Mouse (Mus musculus) macrophage (primary cell): Measurements from ENCODE around the gene Tcf7l2. TPM values are rescaled to one million over a fixed set of nuclear protein-coding genes. Genes with fewer than 3 reads are reported as not detected.

Experiments
- H3K27ac ChIP-seq: fragments of 350-480 bp; formaldehyde crosslinking; 2 replicates; pipeline ENCODE4 v1.9.0; 2021
- H3K36me3 ChIP-seq: fragments of 350-480 bp; formaldehyde crosslinking; 2 replicates; pipeline ENCODE4 v1.9.0; 2021; ENCODE audit errors: inconsistent target
- H3K4me3 ChIP-seq: fragments of 350-480 bp; formaldehyde crosslinking; 2 replicates; pipeline ENCODE4 v1.9.0; 2021; ENCODE audit errors: inconsistent target
- H3K79me2 ChIP-seq: fragments of 350-480 bp; formaldehyde crosslinking; 2 replicates; pipeline ENCODE4 v1.9.0; 2021; ENCODE audit errors: inconsistent target
- WGBS: methylation state at CpG from one replicate; pipeline ENCODE4 v1.1.7; 2026; ENCODE audit warnings: inconsistent platforms; ENCODE audit not compliant: missing documents; 5-methylcytosine and 5-hydroxymethylcytosine counted together
- polyA plus RNA-seq: library from polyadenylated mRNA; stranded (reverse); fragments of 250-400 nt; gene quantifications from 3 replicates; pipeline ENCODE4 v1.2.4, GENCODE M21; 2018; ENCODE audit warnings: inconsistent platforms

Tcf7l2 gene
- polyA plus RNA-seq, 1 experiment from 2014 or later, result 16.3 TPM

- Histone ChIP-seq H3K79me2 (no peaks in the 10 kb centered on the region), H3K4me3 (no peak overlapping the region), H3K36me3 (no peaks in the 10 kb centered on the region), H3K27ac (no peak overlapping the region)
- WGBS, result 29% methylated on average over 1 of the region's 1 CpGs
These were observed 61.5 kb downstream of the Tcf7l2 start for GRCm38 (mm10) chr19:55803121-55803520.

- WGBS, result 48% methylated on average over 11 of the region's 12 CpGs
- H3K79me2 ChIP-seq, result no peaks in the 10 kb centered on the region
- no peak overlapping the region for H3K27ac ChIP-seq
- H3K36me3 ChIP-seq, result no peaks in the 10 kb centered on the region
- no peak overlapping the region for H3K4me3 ChIP-seq
These were observed 62.2 kb downstream of the Tcf7l2 start for GRCm38 (mm10) chr19:55803797-55804196.

GRCm38 (mm10) chr19:55804795-55805194, 63.2 kb downstream of the Tcf7l2 start:
- Histone ChIP-seq H3K27ac (no peak overlapping the region), H3K36me3 (no peaks in the 10 kb centered on the region), H3K79me2 (no peaks in the 10 kb centered on the region; the same call in 1 of the 2 replicates), H3K4me3 (no peak overlapping the region)
- WGBS, result 96% methylated on average over 7 of the region's 7 CpGs

GRCm38 (mm10) chr19:55806434-55807193, 65.0 kb downstream of the Tcf7l2 start:
- Histone ChIP-seq H3K36me3 (no peaks in the 10 kb centered on the region), H3K27ac (no peak overlapping the region), H3K79me2 (no peaks in the 10 kb centered on the region; the same call in 1 of the 2 replicates), H3K4me3 (no peak overlapping the region)
- WGBS, result 81% methylated on average over 11 of the region's 12 CpGs

- no peak overlapping the region for H3K4me3 ChIP-seq
- WGBS, result 54% methylated on average over 20 of the region's 20 CpGs
- H3K36me3 ChIP-seq, result no peaks in the 10 kb centered on the region
- no peak overlapping the region for H3K27ac ChIP-seq
- H3K79me2 ChIP-seq, result no peaks in the 10 kb centered on the region; the same call in 1 of the 2 replicates
These were observed 65.8 kb downstream of the Tcf7l2 start for GRCm38 (mm10) chr19:55807194-55808053.

- no peak overlapping the region for H3K4me3 ChIP-seq
- no peaks in the 10 kb centered on the region; the same call in 1 of the 2 replicates for H3K79me2 ChIP-seq
- no peak overlapping the region for H3K27ac ChIP-seq
- H3K36me3 ChIP-seq, result no peaks in the 10 kb centered on the region
- WGBS, result 42% methylated on average over 2 of the region's 2 CpGs
These were observed 66.7 kb downstream of the Tcf7l2 start for GRCm38 (mm10) chr19:55808304-55808703.

GRCm38 (mm10) chr19:55809539-55809938, 67.9 kb downstream of the Tcf7l2 start:
- 95% methylated on average over 4 of the region's 4 CpGs for WGBS
- Histone ChIP-seq H3K79me2 (no peaks in the 10 kb centered on the region; the same call in 1 of the 2 replicates), H3K36me3 (no peaks in the 10 kb centered on the region), H3K4me3 (no peak overlapping the region), H3K27ac (no peak overlapping the region)

GRCm38 (mm10) chr19:55812236-55812635, 70.6 kb downstream of the Tcf7l2 start:
- Histone ChIP-seq H3K27ac (no peak overlapping the region), H3K36me3 (no peaks in the 10 kb centered on the region), H3K4me3 (no peak overlapping the region), H3K79me2 (no peaks in the 10 kb centered on the region; the same call in 1 of the 2 replicates)

- H3K36me3 ChIP-seq, result peaks cover 8% of the 10 kb centered on the region; the same call in 1 of the 2 replicates
- H3K79me2 ChIP-seq, result no peaks in the 10 kb centered on the region
- 95% methylated on average over 15 of the region's 15 CpGs for WGBS
- no peak overlapping the region for H3K4me3 ChIP-seq
- H3K27ac ChIP-seq, result no peak overlapping the region
These were observed 73.6 kb downstream of the Tcf7l2 start for GRCm38 (mm10) chr19:55815010-55815790.

GRCm38 (mm10) chr19:55816974-55817373, 75.4 kb downstream of the Tcf7l2 start:
- Histone ChIP-seq H3K36me3 (peaks cover 8% of the 10 kb centered on the region; the same call in 1 of the 2 replicates), H3K4me3 (no peak overlapping the region), H3K27ac (no peak overlapping the region), H3K79me2 (no peaks in the 10 kb centered on the region)
- WGBS, result 95% methylated on average over 7 of the region's 7 CpGs

- Histone ChIP-seq H3K36me3 (peaks cover 8% of the 10 kb centered on the region; the same call in 1 of the 2 replicates), H3K79me2 (no peaks in the 10 kb centered on the region), H3K27ac (no peak overlapping the region), H3K4me3 (no peak overlapping the region)
- WGBS, result 60% methylated on average over 7 of the region's 7 CpGs
These were observed 78.6 kb downstream of the Tcf7l2 start for GRCm38 (mm10) chr19:55820202-55820601.

GRCm38 (mm10) chr19:55825001-55825827, 83.6 kb downstream of the Tcf7l2 start:
- Histone ChIP-seq H3K79me2 (no peaks in the 10 kb centered on the region), H3K27ac (no peak overlapping the region), H3K4me3 (no peak overlapping the region), H3K36me3 (no peaks in the 10 kb centered on the region)
- 93% methylated on average over 8 of the region's 8 CpGs for WGBS

- H3K4me3 ChIP-seq, result no peak overlapping the region
- 95% methylated on average over 10 of the region's 10 CpGs for WGBS
- no peaks in the 10 kb centered on the region for H3K36me3 ChIP-seq
- no peaks in the 10 kb centered on the region for H3K79me2 ChIP-seq
- H3K27ac ChIP-seq, result no peak overlapping the region
These were observed 84.4 kb downstream of the Tcf7l2 start for GRCm38 (mm10) chr19:55825951-55826507.
